Mouse (Mus musculus) neural tube, embryonic 11.5 days (tissue): ENCODE measurements around the gene Smyd5. TPM values are rescaled to one million over a fixed set of nuclear protein-coding genes. Genes with fewer than 3 reads are reported as not detected.

Experiments used
- ATAC-seq: fragments of 200-750 bp; cut with Nextera tagmentation; 2 replicates; pipeline ENCODE4 v1.8.0; 2017; ENCODE audit warnings: moderate number of reproducible peaks, mild to moderate bottlenecking, moderate TSS enrichment, moderate library complexity; ENCODE audit not compliant: insufficient read depth, low FRiP score, low TSS enrichment
- DNase-seq: peaks from one replicate; pipeline ENCODE4 v3.0.0-alpha.2; 2015; ENCODE audit warnings: low spot score
- H3K27ac ChIP-seq: fragments of 300-500 bp; sonication (generic); 2 replicates; pipeline ENCODE4 v1.5.1; 2014; ENCODE audit warnings: low read depth, mild to moderate bottlenecking, low read length
- H3K27me3 ChIP-seq: fragments of 300-500 bp; sonication (generic); 2 replicates; pipeline ENCODE4 v1.6.1; 2014; ENCODE audit warnings: mild to moderate bottlenecking, low read length, mixed read lengths; ENCODE audit not compliant: control insufficient read depth, insufficient read depth
- H3K36me3 ChIP-seq: fragments of 300-500 bp; sonication (generic); 2 replicates; pipeline ENCODE4 v1.6.1; 2014; ENCODE audit warnings: mild to moderate bottlenecking, low read length, moderate library complexity, mixed read lengths; ENCODE audit not compliant: control insufficient read depth, insufficient read depth
- H3K4me1 ChIP-seq: fragments of 300-500 bp; sonication (generic); 2 replicates; pipeline ENCODE4 v1.6.1; 2014; ENCODE audit warnings: low read length, mixed read lengths; ENCODE audit not compliant: control insufficient read depth, insufficient read depth
- H3K4me2 ChIP-seq: fragments of 300-500 bp; sonication (generic); 2 replicates; pipeline ENCODE4 v1.6.1; 2014; ENCODE audit warnings: low read depth, mild to moderate bottlenecking, moderate library complexity
- H3K4me3 ChIP-seq: fragments of 300-500 bp; sonication (generic); 2 replicates; pipeline ENCODE4 v1.5.1; 2014; ENCODE audit warnings: low read depth, low read length
- H3K9ac ChIP-seq: fragments of 300-500 bp; sonication (generic); 2 replicates; pipeline ENCODE4 v1.6.1; 2014; ENCODE audit warnings: mild to moderate bottlenecking, low read length
- H3K9me3 ChIP-seq: fragments of 300-500 bp; sonication (generic); 2 replicates; pipeline ENCODE4 v1.6.1; 2016; ENCODE audit warnings: low read length; ENCODE audit not compliant: control insufficient read depth
- WGBS: fragments of 180-500 bp; shearing (Covaris S2); extraction: QIAGEN DNeasy Blood & Tissue Kit; methylation state at CpG from one replicate; pipeline ENCODE4 v1.1.7; 2014; 5-methylcytosine and 5-hydroxymethylcytosine counted together
- polyA plus RNA-seq: library from polyadenylated mRNA; unstranded; fragments of >200 nt; fragmentation: Nextera tagmentation; extraction: Ambion mirVana; gene quantifications from 2 replicates; pipeline ENCODE4 v1.2.1, GENCODE M21; 2014

The Smyd5 gene
- 52.8 and 56.9 TPM in 2 replicates for polyA plus RNA-seq

- Histone ChIP-seq H3K4me2 (peak within 1 kb of the TSS; percentile 85), H3K4me1 (no peaks in the 10 kb centered on the region; the same call in 1 of the 2 replicates), H3K9me3 (no peaks in the 10 kb centered on the region), H3K9ac (peak within 1 kb of the TSS; percentile 68), H3K36me3 (no peaks in the 10 kb centered on the region), H3K27ac (no peak within 1 kb of the TSS), H3K4me3 (peak within 1 kb of the TSS; percentile 93), H3K27me3 (no peaks in the 10 kb centered on the region; the same call in 1 of the 2 replicates)
- 0% methylated on average over 39 of the region's 39 CpGs for WGBS
- peak; percentile 89 for DNase-seq
- ATAC-seq, result peak; percentile 67
Observed at GRCm38 (mm10) chr6:85431842-85432431, at the start of gene Smyd5. Gene Smyd5, plus strand, starts transcription at chr6:85431989.

DNA sequence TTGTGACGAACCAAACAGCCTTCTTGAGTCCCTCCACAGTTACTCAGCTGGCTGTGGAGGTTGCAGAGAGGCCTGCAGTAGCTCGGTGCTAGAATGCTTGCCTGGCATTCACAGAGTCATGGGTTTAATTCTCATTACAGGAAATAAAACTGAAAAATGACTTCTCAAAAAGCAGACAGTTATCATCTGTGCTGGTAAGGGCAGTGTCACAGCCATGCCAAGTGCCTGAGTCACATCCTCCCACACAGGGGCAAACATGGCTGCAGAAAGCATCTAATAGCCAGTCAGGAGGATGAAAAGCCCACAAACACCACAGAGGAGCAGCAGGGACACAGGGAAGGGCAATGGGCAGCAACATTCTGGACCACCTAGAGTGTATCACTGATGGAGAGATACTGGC is 49.0 kb upstream of the Smyd5 start:
- ATAC-seq, result no peak
- H3K4me1 ChIP-seq, result no peaks in the 10 kb centered on the region
- no peak for DNase-seq
- H3K27ac ChIP-seq, result no peak overlapping the region
- no peak overlapping the region for H3K4me3 ChIP-seq
- H3K9me3 ChIP-seq, result no peaks in the 10 kb centered on the region
- no peaks in the 10 kb centered on the region for H3K36me3 ChIP-seq
- H3K4me2 ChIP-seq, result no peak overlapping the region
- no peak overlapping the region for H3K9ac ChIP-seq
- H3K27me3 ChIP-seq, result no peaks in the 10 kb centered on the region
- 85% methylated on average over 2 of the region's 2 CpGs for WGBS

DNA sequence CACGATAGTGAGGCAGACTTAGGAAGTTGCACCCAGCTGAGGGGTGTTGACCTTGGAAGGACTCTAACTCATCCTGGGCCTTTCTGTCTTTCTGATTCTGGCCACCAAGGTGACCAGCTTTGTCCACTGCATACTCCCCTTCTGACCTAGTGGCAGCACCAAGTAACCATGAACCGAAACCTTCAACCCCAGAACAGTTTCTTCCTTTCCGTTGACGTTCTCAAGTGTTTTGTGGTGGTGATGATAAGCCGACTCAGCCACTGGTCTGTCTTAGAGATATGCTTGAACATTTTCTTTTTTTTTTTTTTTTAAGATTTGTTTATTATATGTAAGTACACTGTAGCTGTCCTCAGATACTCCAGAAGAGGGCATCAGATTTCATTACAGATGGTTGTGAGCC is 43.2 kb upstream of the Smyd5 start:
- H3K27ac ChIP-seq, result no peak overlapping the region
- no peaks in the 10 kb centered on the region for H3K27me3 ChIP-seq
- no peaks in the 10 kb centered on the region for H3K4me1 ChIP-seq
- H3K36me3 ChIP-seq, result no peaks in the 10 kb centered on the region
- no peak overlapping the region for H3K4me3 ChIP-seq
- H3K9me3 ChIP-seq, result no peaks in the 10 kb centered on the region
- H3K4me2 ChIP-seq, result no peak overlapping the region
- WGBS, result 73% methylated on average over 5 of the region's 5 CpGs
- H3K9ac ChIP-seq, result no peak overlapping the region
- no peak for ATAC-seq
- no peak for DNase-seq

DNA sequence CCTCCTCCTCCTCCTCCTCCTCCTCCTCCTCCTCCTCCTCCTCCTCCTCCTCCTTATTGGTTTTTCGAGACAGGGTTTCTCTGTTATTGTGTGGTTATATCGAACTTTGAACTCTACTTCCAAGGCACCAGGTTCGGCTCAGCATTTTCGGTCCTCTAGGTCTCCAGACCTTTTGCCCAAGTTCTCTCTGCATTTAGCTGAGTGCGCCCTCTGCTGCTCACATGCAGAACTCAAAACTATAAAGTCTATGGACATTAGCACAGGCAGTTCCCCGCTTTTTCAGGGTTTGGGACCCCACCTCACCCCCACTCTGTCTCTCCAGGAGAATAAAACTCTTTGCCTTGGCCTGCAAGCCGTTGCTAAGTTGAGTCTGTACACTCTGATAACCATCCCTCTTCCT is 40.0 kb upstream of the Smyd5 start:
- H3K27ac ChIP-seq, result no peak overlapping the region
- H3K4me2 ChIP-seq, result no peak overlapping the region
- H3K9ac ChIP-seq, result no peak overlapping the region
- H3K4me1 ChIP-seq, result no peaks in the 10 kb centered on the region
- no peak for ATAC-seq
- H3K9me3 ChIP-seq, result no peaks in the 10 kb centered on the region
- H3K4me3 ChIP-seq, result no peak overlapping the region
- DNase-seq, result peak; percentile 69
- no peaks in the 10 kb centered on the region for H3K27me3 ChIP-seq
- WGBS, result 31% methylated on average over 6 of the region's 7 CpGs
- no peaks in the 10 kb centered on the region for H3K36me3 ChIP-seq

DNA sequence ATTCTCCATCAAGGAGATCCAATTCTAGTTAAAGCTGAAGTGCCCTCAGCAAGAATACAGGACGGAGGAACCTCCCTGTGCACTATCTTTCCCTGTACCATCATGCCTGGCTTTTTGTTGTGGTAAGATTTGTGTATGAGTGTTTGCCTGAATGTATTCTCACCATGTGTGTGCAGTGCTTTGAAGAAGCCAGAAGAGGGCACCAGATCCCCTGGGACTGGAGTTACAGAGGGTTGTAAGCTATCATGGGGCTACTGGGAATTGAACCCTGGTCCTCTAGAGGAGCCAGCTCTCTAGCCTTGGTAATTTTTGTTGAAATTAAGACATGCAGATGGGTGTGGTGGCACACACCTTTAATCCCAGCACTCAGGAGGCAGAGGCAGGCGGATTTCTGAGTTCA is 36.4 kb upstream of the Smyd5 start:
- Histone ChIP-seq H3K9ac (no peak overlapping the region), H3K9me3 (no peaks in the 10 kb centered on the region), H3K4me2 (no peak overlapping the region), H3K27ac (no peak overlapping the region), H3K4me3 (no peak overlapping the region), H3K36me3 (no peaks in the 10 kb centered on the region), H3K27me3 (no peaks in the 10 kb centered on the region), H3K4me1 (no peaks in the 10 kb centered on the region)
- WGBS, result 73% methylated on average over 2 of the region's 2 CpGs
- DNase-seq (no peak), ATAC-seq (no peak)

GRCm38 (mm10) chr6:85397165-85397564 is 34.6 kb upstream of the Smyd5 start:
- H3K27me3 ChIP-seq, result no peaks in the 10 kb centered on the region
- H3K9me3 ChIP-seq, result no peaks in the 10 kb centered on the region
- 14% methylated on average over 1 of the region's 1 CpGs for WGBS
- no peak overlapping the region for H3K4me2 ChIP-seq
- no peak overlapping the region for H3K9ac ChIP-seq
- no peaks in the 10 kb centered on the region for H3K4me1 ChIP-seq
- DNase-seq, result no peak
- no peak overlapping the region for H3K27ac ChIP-seq
- no peak for ATAC-seq
- no peak overlapping the region for H3K4me3 ChIP-seq
- no peaks in the 10 kb centered on the region for H3K36me3 ChIP-seq

GRCm38 (mm10) chr6:85399715-85400114 is 32.1 kb upstream of the Smyd5 start:
- DNase-seq, result no peak
- Histone ChIP-seq H3K27me3 (no peaks in the 10 kb centered on the region), H3K9ac (no peak overlapping the region), H3K9me3 (no peaks in the 10 kb centered on the region), H3K27ac (no peak overlapping the region), H3K36me3 (no peaks in the 10 kb centered on the region), H3K4me3 (no peak overlapping the region), H3K4me2 (no peak overlapping the region), H3K4me1 (no peaks in the 10 kb centered on the region)
- 25% methylated on average over 5 of the region's 5 CpGs for WGBS
- no peak for ATAC-seq

DNA sequence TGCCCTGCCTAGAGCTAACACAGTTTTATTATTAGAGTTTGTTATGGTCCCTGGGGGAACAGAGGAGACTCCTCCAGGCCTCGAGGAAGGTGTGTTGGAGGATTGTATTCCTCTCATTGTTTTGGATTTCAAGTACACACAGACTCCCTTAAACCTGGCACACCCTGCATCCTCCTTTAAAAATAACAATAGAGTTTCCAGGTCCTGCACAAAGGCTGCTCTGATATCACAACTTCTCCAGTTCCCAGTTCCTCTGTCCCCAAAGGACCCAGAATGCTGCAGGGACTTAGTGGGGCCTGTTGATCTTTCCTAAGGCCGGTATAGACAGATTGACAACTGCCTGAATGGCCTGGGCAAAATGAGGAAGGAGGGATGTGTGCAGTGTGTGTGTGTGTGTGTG is 29.2 kb upstream of the Smyd5 start:
- H3K9me3 ChIP-seq, result no peaks in the 10 kb centered on the region
- 68% methylated on average over 2 of the region's 2 CpGs for WGBS
- H3K27ac ChIP-seq, result no peak overlapping the region
- H3K36me3 ChIP-seq, result no peaks in the 10 kb centered on the region
- H3K9ac ChIP-seq, result no peak overlapping the region
- H3K27me3 ChIP-seq, result peaks cover 6% of the 10 kb centered on the region
- no peaks in the 10 kb centered on the region for H3K4me1 ChIP-seq
- DNase-seq (no peak), ATAC-seq (no peak)
- H3K4me3 ChIP-seq, result no peak overlapping the region
- H3K4me2 ChIP-seq, result no peak overlapping the region

DNA sequence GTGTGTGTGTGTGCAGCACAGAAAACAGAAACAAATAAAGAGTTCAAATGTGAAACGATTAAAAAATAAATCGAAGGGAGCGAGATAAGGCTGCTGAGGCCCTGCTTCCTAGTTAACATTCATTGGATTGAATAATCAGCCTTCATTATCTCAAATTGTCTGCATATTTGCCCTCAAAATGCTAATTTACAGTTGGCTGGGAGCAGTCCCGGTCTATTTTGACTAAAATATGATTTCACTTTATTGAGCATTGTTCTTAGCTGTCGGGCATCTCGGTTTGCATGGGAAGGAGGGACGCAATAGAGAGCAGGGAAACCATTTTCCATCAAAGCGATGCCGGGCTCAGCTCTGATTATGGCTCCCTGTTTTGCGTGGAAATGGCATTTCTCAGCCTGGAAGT is 28.8 kb upstream of the Smyd5 start:
- H3K27me3 ChIP-seq, result peaks cover 10% of the 10 kb centered on the region
- no peak overlapping the region for H3K9ac ChIP-seq
- H3K4me3 ChIP-seq, result no peak overlapping the region
- 87% methylated on average over 10 of the region's 10 CpGs for WGBS
- H3K4me2 ChIP-seq, result no peak overlapping the region
- H3K36me3 ChIP-seq, result no peaks in the 10 kb centered on the region
- no peaks in the 10 kb centered on the region for H3K9me3 ChIP-seq
- H3K27ac ChIP-seq, result no peak overlapping the region
- DNase-seq (no peak), ATAC-seq (no peak)
- H3K4me1 ChIP-seq, result no peaks in the 10 kb centered on the region
